Mouse (Mus musculus): ENCODE data around the gene Gm45902. TPM values are rescaled to one million over a fixed set of nuclear protein-coding genes. Genes with fewer than 3 reads are reported as not detected.

Gm45902 gene
- total RNA-seq, 2 experiments from 2014 or later = 0.58 to 8.9 TPM

Other genes with a start within 250 kb of the Gm45902 start
- 3.3 and 4.8 TPM in 2 replicates for gene Nmt2, start 228.6 kb downstream of the Gm45902 start, total RNA-seq (2015; ENCODE audit: low replicate concordance)
- 5.7 and 7.8 TPM in 2 replicates for gene Nmt2, start 228.6 kb downstream of the Gm45902 start, total RNA-seq (2017; ENCODE audit: low replicate concordance)
- gene Rpp38, start 180.1 kb downstream of the Gm45902 start, total RNA-seq (2015; ENCODE audit: low replicate concordance) = 5.6 and 6.5 TPM in 2 replicates
- gene Rpp38, start 180.1 kb downstream of the Gm45902 start, total RNA-seq (2017; ENCODE audit: low replicate concordance) = 1.7 and 2.4 TPM in 2 replicates
- not detected in 2 replicates for gene Acbd7, start 176.6 kb downstream of the Gm45902 start, total RNA-seq (2015; ENCODE audit: low replicate concordance)
- gene Acbd7, start 176.6 kb downstream of the Gm45902 start, total RNA-seq (2017; ENCODE audit: low replicate concordance) = not detected in 2 replicates
- gene Olah, start 115.6 kb downstream of the Gm45902 start, total RNA-seq (2015; ENCODE audit: low replicate concordance) = not detected in 2 replicates
- gene Olah, start 115.6 kb downstream of the Gm45902 start, total RNA-seq (2017; ENCODE audit: low replicate concordance) = not detected in 2 replicates
- not detected in 2 replicates for gene Meig1, start 90.1 kb downstream of the Gm45902 start, total RNA-seq (2015; ENCODE audit: low replicate concordance)
- not detected in 2 replicates for gene Meig1, start 90.1 kb downstream of the Gm45902 start, total RNA-seq (2017; ENCODE audit: low replicate concordance)
- gene Dclre1c, start 88.7 kb downstream of the Gm45902 start, total RNA-seq (2015; ENCODE audit: low replicate concordance) = 10.2 and 14.8 TPM in 2 replicates
- 7.7 and 11.7 TPM in 2 replicates for gene Dclre1c, start 88.7 kb downstream of the Gm45902 start, total RNA-seq (2017; ENCODE audit: low replicate concordance)
- gene Suv39h2, start 37.8 kb downstream of the Gm45902 start, total RNA-seq (2015; ENCODE audit: low replicate concordance) = 4.0 and 14.2 TPM in 2 replicates
- 4.2 and 8.6 TPM in 2 replicates for gene Suv39h2, start 37.8 kb downstream of the Gm45902 start, total RNA-seq (2017; ENCODE audit: low replicate concordance)
- gene Hspa14, start within 50 bp of the Gm45902 start, total RNA-seq (2015; ENCODE audit: low replicate concordance) = 16.7 and 19.0 TPM in 2 replicates
- gene Hspa14, start within 50 bp of the Gm45902 start, total RNA-seq (2017; ENCODE audit: low replicate concordance) = 39.8 and 47.8 TPM in 2 replicates
- gene Cdnf, start 240 bp upstream of the Gm45902 start, total RNA-seq (2015; ENCODE audit: low replicate concordance) = not detected in 2 replicates
- 1.0 and 1.1 TPM in 2 replicates for gene Cdnf, start 240 bp upstream of the Gm45902 start, total RNA-seq (2017; ENCODE audit: low replicate concordance)
- gene Fam107b, start 57.7 kb upstream of the Gm45902 start, total RNA-seq (2015; ENCODE audit: low replicate concordance) = 180 and 207 TPM in 2 replicates
- gene Fam107b, start 57.7 kb upstream of the Gm45902 start, total RNA-seq (2017; ENCODE audit: low replicate concordance) = 121 and 136 TPM in 2 replicates

Measured in erythroblast, adult 5-6 weeks (primary cell).